Mouse (Mus musculus) cerebellum, postnatal 25 days (tissue): ENCODE data around the gene Nlgn2.

Experiments used
- DNase-seq, 2 experiments: peaks; one replicate each; pipeline ENCODE4 v3.0.0; 2021; ENCODE audit warnings: mixed read lengths in 2 of 2

The Nlgn2 gene

DNA sequence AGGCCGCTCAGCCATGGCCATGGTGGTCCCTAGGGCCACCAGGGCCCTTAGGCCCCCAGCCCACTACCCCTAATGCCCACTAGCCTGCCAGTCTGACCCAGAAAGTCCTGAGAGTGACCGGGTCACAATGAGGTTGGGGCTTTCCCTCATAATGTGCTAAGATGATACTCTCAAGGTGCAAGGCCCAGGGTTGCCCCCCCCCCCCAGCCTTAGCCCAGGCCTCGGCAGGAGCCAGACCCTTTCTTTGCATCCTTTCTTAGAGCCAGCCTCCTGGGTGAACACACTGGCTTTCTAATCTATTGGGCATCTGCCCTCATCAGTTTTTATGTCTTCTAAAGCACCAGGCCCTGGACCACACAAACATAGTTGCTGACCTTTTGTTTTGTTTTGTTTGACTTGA is 15.5 kb downstream of the Nlgn2 start, which contains the start of gene Spem1:
Gene Spem1 (minus strand): TSS at position 101 of the 400 bp plus-strand sequence.
- DNase-seq = no peak

GRCm38 (mm10) chr11:69818871-69819270 is 18.7 kb downstream of the Nlgn2 start:
- DNase-seq = no peak

GRCm38 (mm10) chr11:69818365-69818764 is 19.2 kb downstream of the Nlgn2 start, which contains the start of gene Spem2:
Gene Spem2 (minus strand): TSS chr11:69818465.
- DNase-seq = no peak

DNA sequence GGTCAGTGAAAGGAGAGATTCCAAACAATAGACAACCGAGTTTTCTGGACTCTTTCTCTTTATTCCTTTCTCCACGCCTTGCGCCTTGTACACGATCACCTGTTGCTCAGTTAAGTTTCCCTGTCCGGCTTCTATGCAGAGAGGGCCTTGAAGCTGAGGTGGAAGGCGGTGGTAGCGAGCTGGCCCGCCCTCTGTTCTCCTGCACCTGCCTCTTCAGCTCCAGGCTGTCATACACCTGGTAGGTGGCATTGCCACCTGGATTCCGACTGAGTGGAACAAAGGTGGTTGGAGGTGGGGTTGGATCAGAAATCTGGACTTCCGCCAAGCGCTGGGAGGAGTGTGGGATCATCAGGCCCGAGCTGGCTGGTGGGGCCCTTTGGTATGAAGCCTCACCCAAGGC is 21.1 kb downstream of the Nlgn2 start:
- no peak for DNase-seq

- no peak for DNase-seq
Observed at GRCm38 (mm10) chr11:69815155-69815554, 22.4 kb downstream of the Nlgn2 start, which contains the start of gene Gm39566. Gene Gm39566 (minus strand): TSS chr11:69815298.

DNA sequence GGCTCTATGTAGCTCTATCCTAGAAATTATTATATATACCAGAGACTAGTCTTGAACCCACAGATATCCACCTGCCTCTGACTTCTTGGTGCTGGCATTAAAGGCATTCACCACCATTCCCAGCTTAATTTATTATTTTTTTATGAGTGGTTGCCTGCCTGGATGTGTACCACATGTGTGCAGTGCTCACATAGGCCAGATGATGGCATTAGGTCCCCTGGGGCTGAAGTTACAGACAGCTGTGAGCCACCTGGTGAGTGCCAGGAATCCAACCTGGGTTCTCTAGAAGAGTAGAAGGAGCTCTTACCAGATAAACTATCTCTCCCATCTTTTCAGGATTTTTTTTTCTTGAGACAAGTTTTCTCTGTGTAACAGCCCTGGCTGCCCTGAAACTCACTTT is 27.3 kb downstream of the Nlgn2 start:
- DNase-seq = no peak

DNA sequence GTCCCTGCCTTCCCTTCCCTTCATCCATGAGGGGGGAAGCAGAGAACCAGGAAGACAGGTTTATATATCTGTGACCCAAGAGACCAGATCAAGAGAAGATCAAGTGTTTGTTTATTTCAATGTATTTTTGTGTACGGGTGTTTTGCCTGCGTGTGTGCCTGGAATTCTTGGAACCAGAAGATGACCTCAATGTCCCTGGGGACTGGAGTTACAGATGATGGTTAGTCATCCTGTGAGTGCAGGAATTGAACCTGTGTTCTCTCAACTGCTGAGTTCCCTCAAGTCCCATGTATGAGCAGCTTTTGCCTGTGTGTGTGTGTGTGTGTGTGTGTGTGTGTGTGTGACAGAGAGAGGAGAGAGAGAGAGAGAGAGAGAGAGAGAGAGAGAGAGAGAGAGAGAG is 29.9 kb downstream of the Nlgn2 start:
- DNase-seq = no peak

GRCm38 (mm10) chr11:69806378-69806777 is 31.2 kb downstream of the Nlgn2 start:
- DNase-seq = no peak

GRCm38 (mm10) chr11:69804972-69805909 is 32.3 kb downstream of the Nlgn2 start, which contains the start of gene Tmem102:
Gene Tmem102 (minus strand): TSS chr11:69805624.
- no peak for DNase-seq

DNA sequence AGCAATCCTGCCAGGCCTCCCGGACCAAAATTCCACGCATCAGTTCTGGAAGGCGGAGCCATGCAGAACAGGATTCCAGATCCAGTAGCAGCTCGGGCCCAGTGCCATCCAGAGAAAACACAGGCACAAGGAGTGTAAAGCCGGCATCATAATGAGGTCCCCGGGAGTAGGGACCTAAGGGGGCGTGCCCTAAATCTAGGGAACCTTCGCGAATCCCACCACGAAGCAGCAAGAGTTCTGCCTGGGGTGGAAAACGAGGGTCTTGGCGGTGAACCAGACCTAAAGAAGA is 33.0 kb downstream of the Nlgn2 start:
- no peak for DNase-seq

GRCm38 (mm10) chr11:69803786-69804651 is 33.6 kb downstream of the Nlgn2 start:
- DNase-seq = peak; percentile 69 to 77

DNA sequence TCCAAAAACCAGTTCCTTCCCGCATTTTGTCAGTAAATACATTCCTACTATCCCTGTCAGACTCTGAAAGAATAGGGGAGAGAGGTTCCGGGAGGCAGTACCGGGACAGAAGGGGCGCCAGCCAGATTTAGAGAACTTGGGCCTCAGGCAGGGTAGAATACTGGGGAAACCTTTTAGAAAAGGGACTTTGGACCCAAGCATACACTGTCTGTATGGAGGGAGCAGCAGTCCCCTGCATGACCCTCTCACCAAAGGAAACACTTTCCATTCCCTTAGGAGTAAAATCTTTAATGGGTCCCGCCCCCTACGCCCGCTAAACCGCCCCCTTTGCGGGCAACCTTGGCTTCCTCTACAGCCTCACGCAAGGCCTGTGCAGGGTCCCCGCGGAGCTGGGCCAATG is 34.3 kb downstream of the Nlgn2 start:
- DNase-seq = no peak

GRCm38 (mm10) chr11:69802648-69803105 is 34.9 kb downstream of the Nlgn2 start:
- peak; percentile 75 to 83 for DNase-seq

DNA sequence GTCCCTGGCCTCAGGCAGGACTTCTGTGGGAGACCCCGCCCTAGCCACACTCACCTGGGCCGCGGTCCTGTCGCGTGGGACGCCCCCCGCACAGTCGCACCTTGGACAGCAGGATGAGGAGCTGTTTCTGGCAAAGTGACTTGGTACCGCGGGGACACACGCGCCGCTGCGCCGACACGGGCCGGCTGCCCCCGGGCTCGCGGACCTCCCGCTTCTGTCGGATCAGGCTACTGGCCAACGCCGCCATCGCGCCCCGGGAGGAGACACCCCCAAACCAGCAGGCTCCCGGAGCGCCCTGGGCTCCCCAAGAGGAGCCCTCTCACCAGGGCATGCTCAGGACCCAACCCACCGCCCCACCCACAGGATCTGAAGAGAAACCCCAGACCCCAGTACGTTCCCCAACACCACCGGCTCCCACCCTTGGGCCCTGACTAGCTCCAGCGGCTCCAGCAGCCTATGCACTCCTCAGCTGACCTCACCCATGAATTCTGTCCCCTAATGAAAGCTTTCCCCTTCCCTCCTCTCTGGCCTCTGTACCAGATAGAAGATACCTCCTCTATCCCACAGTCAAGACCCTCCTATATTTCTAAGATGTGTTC is 36.1 kb downstream of the Nlgn2 start, which contains the start of gene Fgf11:
Gene Fgf11 (minus strand): TSS at position 479 of the 599 bp plus-strand sequence.
- no peak for DNase-seq

GRCm38 (mm10) chr11:69800392-69801197 is 37.0 kb downstream of the Nlgn2 start:
- peak in 1 of 2 experiments; percentile 65 for DNase-seq

GRCm38 (mm10) chr11:69800138-69800391 is 37.5 kb downstream of the Nlgn2 start:
- DNase-seq = peak in 1 of 2 experiments; percentile 56

GRCm38 (mm10) chr11:69799394-69800137 is 38.0 kb downstream of the Nlgn2 start:
- no peak for DNase-seq

DNA sequence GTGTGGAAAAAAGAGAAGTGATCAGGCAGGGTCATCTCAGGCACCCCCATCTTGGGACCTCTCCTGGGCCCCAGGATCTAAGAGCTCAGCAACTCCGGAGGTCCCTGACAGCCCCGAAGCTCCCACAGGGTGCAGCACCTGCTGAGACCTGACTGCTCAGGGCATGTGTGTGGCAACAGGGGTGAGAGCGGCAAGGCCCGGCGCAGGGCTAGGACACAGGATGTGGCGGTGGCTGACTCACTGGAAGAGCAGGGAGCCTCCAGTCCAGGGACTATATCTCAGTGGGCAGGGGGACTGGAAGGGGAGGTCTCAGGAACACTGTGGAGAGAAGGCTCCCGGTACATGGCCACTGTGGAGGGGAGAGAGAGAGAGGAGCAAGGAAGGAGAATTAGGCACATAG is 39.7 kb downstream of the Nlgn2 start:
- DNase-seq = no peak

DNA sequence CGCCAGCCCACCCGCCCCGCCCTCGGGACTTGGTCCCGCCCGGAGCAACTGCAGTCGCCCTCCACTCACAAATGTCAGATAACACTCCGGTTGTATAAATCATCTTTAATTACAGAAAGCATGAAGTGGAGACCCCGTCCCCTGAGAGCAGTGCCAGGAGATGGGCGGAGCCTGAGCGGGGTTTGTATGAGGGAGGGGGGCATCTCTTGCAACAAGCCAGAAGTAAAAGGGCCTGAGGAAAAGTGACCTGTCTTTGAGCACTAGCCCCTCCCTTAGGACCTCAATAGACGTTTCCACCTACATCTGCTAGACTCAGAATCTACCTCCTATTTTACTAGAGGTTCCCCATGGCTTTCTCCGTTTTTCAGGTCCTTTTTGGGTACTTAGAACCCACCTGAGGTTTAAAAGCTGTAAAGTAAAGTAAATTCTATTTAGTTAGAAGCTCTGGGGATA is 41.6 kb downstream of the Nlgn2 start:
- DNase-seq = no peak

DNA sequence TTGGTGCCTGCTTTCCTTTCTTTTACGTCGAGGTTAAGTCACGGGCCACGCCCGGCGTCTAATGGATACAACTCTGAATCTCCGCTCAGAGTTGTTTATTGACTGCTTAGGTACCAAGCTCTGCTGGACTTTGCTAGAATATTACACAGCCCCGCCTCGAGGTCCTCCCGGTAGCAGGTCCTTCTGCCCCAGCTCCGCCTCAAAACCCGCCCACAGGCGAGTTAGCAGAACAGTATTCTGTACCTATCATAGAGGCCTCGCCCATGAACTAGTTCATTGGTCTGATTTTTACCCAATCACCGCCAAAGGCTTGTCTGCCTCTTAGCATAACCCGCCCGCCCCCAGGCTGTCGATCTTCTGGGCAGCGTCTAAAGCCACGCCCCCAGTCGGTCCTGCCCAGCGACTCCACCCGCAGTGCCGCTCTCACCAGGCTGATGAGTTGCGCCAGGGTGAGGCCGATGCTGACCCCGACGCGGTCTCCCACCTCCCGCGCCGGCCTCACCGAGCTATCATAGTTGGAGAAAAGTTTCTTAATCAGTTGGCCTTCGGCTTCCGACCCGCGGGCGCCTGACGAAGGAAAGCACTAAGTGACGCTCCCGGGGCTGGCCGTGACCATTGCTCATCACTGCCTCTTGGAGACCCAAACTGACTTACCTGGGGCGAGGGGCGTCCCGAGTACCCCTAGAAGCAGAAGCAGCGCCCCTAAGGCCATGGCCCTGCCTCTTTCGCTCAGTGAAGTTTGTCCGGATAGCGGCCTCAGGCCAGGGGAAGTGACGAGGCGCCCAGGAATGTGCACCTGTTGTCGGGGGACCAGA is 42.2 kb downstream of the Nlgn2 start, which contains the start of gene Chrnb1:
Gene Chrnb1 (minus strand): TSS at position 776 of the 815 bp plus-strand sequence.
- peak; percentile 89 to 95 for DNase-seq
